Mouse (Mus musculus): ENCODE results near the gene Spata45.

DNA sequence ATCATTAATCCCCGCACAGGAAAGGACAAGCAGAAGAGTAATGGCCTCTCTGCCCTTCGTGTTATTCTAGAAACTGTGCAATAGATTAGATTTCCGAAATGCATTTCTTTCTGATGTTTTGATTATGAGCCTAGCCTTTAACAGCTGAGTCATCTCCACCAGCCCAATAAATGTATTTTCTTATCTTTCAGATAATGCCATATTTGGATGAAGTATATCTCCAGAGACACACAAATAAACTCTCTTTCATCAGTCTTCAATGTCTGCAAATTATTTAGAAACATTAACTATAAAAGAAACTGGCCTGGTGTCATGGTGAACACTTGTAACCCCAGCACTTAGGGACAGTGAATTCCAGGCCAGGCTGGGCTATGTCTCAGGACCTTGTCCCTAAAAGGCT, 6.2 kb downstream of the Spata45 start:
- TF ChIP-seq CTCF (IDR thresholded peaks at IDR 0.05; ENCODE audit: control insufficient read depth, insufficient read depth, insufficient replicate concordance, low read depth, low read length) (no peak), POLR2A (IDR thresholded peaks at IDR 0.05; ENCODE audit: control insufficient read depth, low read depth, low read length) (no peak)
